Mouse (Mus musculus): ENCODE measurements at regions not wholly inside any gene's neighbourhood (a gene's known extent, or its start where the extent isn't known, plus 50 kb on each side); places are given as distances from the start of the nearest gene placed in this dataset.

- no peak for DNase-seq (ENCODE audit: low spot score)
Measured at GRCm38 (mm10) chr5:75828332-75828731, 149.9 kb downstream of the Kdr start.

- no peak for DNase-seq (ENCODE audit: low spot score)
Measured at GRCm38 (mm10) chr5:75826283-75827098, 151.8 kb downstream of the Kdr start.

- DNase-seq (ENCODE audit: low spot score): no peak
Measured at GRCm38 (mm10) chr5:75825576-75825975, 152.7 kb downstream of the Kdr start.

GRCm38 (mm10) chr5:75824660-75825059 lies 153.6 kb downstream of the Kdr start:
- no peak for DNase-seq (ENCODE audit: low spot score)

GRCm38 (mm10) chr5:75823646-75824045 lies 154.6 kb downstream of the Kdr start:
- DNase-seq (ENCODE audit: low spot score): no peak

DNA sequence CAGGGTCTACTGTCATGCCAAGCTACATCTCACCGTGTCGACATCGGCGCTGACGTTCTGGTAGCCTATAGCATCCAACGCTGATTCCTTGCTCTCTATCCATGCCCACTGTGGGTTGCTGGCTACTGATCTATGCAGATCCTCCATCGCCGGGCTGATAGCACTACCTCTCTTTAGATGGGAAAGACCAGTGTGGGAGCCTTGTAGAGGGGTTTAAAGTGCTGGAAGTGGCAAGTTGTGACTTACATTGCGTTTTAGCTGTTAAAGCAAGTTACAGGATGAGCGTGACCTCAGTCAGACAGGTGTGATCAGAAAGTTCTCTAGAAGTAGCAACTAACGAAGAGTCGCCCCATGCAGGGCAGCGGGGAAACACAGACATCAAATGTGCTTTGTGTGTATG lies 160.9 kb downstream of the Kdr start:
- no peak for DNase-seq (ENCODE audit: low spot score)

GRCm38 (mm10) chr5:75814393-75814984 lies 163.8 kb downstream of the Kdr start:
- DNase-seq (ENCODE audit: low spot score): no peak

DNA sequence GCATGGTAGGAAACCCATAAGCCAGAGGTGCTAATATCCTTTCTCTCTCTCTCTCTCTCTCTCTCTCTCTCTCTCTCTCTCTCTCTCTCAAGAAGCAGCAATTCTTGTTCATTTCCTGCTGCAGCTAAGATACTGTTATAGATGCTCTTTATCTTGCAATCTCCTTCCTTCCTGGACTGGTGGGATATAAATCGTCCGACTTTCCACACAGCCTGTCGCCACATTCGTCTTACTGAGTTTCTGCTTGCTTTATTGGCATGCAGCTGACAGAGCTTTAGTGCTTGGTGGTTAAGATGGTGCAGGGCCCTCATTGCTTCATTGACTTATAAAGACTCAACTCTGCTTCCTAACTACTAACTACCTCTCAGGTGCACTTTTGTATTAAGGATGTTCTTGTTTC lies 165.6 kb downstream of the Kdr start:
- DNase-seq (ENCODE audit: low spot score): no peak

GRCm38 (mm10) chr5:75808551-75809332 lies 169.5 kb downstream of the Kdr start:
- DNase-seq (ENCODE audit: low spot score): no peak

DNA sequence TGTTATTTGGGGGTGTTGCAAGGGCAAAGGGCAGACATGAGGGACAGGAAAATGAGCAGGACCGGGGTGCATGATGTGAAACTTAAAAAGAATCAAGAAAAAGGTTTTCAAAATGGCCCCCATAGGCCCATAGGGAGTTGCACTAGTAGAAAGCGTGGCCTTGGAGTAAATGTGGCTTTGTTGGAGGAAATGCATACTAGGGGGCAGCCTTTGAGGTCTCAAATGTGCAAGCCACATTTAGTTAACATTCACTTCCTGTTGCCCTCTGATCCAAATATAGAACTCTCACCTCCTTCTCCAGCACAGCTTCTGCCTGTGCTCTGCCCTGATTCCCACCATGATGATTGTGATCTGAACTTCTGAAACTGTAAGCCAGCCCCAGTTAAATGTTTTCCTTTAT lies 173.2 kb downstream of the Kdr start:
- DNase-seq (ENCODE audit: low spot score): no peak

DNA sequence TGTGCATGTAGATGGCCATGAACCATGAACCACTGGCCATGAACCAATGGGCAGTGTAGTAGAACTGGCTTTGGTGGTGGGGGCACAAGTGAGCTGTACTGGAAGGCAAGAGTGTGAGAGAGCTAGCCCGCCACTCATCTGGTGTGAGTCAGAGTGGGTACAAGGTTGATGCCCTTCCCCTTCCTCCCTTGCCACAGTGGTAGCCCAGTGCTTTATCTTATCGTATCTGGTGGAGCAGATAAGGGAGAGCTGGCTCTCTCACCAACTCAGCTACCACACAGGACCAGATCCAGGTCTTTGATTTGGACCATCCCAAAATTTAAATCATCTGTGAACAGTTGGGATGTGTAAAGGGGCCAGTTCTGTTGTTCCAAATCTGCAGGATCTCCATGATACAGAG lies 173.9 kb downstream of the Kdr start:
- no peak for DNase-seq (ENCODE audit: low spot score)

DNA sequence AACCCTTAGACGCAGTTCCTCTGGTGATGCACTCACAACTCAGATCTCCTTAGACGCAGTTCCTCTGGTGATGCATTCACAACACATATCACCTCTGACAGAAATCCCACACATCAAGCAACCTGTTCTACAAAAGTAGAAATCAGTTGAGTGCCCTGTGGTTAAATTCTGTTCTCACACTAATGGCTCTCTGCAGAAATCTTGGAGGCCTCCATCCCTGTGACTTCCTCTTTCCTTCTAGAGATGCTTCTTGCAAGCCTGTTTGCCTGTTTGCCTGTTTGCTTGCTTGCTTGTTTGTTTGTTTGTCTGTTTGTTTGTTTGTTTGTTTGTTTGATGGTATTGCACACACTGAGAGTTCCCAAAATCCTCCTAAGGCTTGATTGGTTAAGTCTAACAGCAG lies 175.2 kb downstream of the Kdr start:
- DNase-seq (ENCODE audit: low spot score): no peak

GRCm38 (mm10) chr5:75800040-75800989 lies 177.9 kb downstream of the Kdr start:
- DNase-seq (ENCODE audit: low spot score): no peak

- no peak for DNase-seq (ENCODE audit: low spot score)
Measured at GRCm38 (mm10) chr5:75799627-75800026, 178.6 kb downstream of the Kdr start.

- DNase-seq (ENCODE audit: low spot score): no peak
Measured at GRCm38 (mm10) chr5:75793184-75793583, 185.1 kb downstream of the Kdr start.

DNA sequence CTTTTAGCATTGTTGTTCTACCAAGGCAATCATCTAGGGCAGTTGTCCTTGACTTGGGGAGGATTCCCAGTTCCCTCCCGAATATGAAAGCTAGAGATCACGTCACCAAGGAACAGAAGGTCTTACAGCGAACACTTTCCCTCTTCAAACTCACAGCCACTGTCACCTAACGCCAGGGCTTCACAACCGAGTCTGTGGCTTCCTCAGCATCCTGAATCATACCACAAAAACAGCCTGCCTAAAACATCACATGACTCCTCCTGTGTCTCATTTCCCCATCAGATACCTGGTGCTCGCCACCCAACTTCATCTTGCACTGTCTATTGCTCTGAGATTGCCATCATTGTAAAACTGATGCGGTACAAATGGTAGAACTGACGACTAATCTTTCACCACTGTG lies 186.5 kb downstream of the Kdr start:
- no peak for DNase-seq (ENCODE audit: low spot score)

GRCm38 (mm10) chr5:75788087-75788486 lies 190.2 kb downstream of the Kdr start:
- no peak for DNase-seq (ENCODE audit: low spot score)

DNA sequence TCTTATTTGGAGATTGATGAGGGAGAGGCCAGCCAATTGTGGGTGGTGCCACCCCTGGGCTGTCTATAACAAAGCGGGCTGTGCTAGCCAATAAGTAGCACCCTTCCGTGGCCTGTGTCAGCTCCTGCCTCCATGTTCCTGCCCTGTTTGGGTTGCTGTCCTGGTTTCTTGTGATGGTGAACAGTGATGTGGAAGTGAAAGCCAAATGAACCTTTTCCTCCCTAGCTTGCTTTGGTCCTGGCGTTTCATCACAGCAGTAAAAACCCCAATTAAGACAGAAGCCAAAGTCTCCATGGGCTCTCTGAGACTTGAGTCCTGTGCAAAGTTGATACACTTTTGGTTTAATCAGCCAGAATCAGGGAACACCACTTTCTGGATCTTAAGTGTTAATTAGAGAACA lies 192.1 kb downstream of the Kdr start:
- DNase-seq (ENCODE audit: low spot score): no peak

GRCm38 (mm10) chr5:75784998-75785593 lies 193.2 kb downstream of the Kdr start:
- DNase-seq (ENCODE audit: low spot score): no peak

- peak; percentile 59 for DNase-seq (ENCODE audit: low spot score)
Measured at GRCm38 (mm10) chr5:75770592-75770991, 195.9 kb downstream of the Kit start.

- no peak for DNase-seq (ENCODE audit: low spot score)
Measured at GRCm38 (mm10) chr5:75767213-75767612, 192.5 kb downstream of the Kit start.
